Mouse (Mus musculus) embryonic facial prominence, embryonic 11.5 days (tissue): Measurements from ENCODE around the gene Rilpl1. TPM values are rescaled to one million over a fixed set of nuclear protein-coding genes. Genes with fewer than 3 reads are reported as not detected.
"Not testable (repeated sequence)": the region's sequence is repeated elsewhere in the genome, so short reads cannot be mapped to it uniquely, and the experiment has no call there.

Source experiments
- ATAC-seq: fragments of 200-750 bp; cut with Nextera tagmentation; replicated peaks from 2 replicates; pipeline ENCODE4 v1.8.0; 2017; ENCODE audit warnings: low read depth; ENCODE audit not compliant: insufficient number of reproducible peaks, low FRiP score, low TSS enrichment
- DNase-seq: peaks from one replicate; pipeline ENCODE4 v3.0.0-alpha.2; 2015; ENCODE audit warnings: low spot score
- H3K27ac ChIP-seq: fragments of 300-500 bp; sonication (generic); replicated peaks from 2 replicates; pipeline ENCODE4 v1.5.1; 2014; ENCODE audit warnings: mild to moderate bottlenecking, low read depth, low read length, control low read depth
- H3K27me3 ChIP-seq: fragments of 300-500 bp; sonication (generic); 2 replicates; pipeline ENCODE4 v1.6.1; 2014; ENCODE audit warnings: mild to moderate bottlenecking, low read length, moderate library complexity, mixed read lengths; ENCODE audit not compliant: control insufficient read depth, insufficient read depth
- H3K36me3 ChIP-seq: fragments of 300-500 bp; sonication (generic); replicated peaks from 2 replicates; pipeline ENCODE4 v1.6.1; 2014; ENCODE audit warnings: low read depth, mild to moderate bottlenecking, low read length, moderate library complexity, mixed read lengths; ENCODE audit not compliant: control insufficient read depth, insufficient read depth
- H3K4me1 ChIP-seq: fragments of 300-500 bp; sonication (generic); 2 replicates; pipeline ENCODE4 v1.6.1; 2014; ENCODE audit warnings: low read length, mixed read lengths; ENCODE audit not compliant: control insufficient read depth, insufficient read depth
- H3K4me2 ChIP-seq: fragments of 300-500 bp; sonication (generic); 2 replicates; pipeline ENCODE4 v1.6.1; 2014; ENCODE audit warnings: low read depth, mild to moderate bottlenecking, control low read depth, low read length, moderate library complexity
- H3K4me3 ChIP-seq: fragments of 300-500 bp; sonication (generic); 2 replicates; pipeline ENCODE4 v1.5.1; 2014; ENCODE audit warnings: low read depth, low read length, control low read depth
- H3K9ac ChIP-seq: fragments of 300-500 bp; sonication (generic); replicated peaks from 2 replicates; pipeline ENCODE4 v1.6.1; 2014; ENCODE audit warnings: mild to moderate bottlenecking, control low read depth, low read length
- H3K9me3 ChIP-seq: fragments of 300-500 bp; sonication (generic); replicated peaks from 2 replicates; pipeline ENCODE4 v1.6.1; 2016; ENCODE audit warnings: mild to moderate bottlenecking, low read length, inconsistent platforms, mixed read lengths; ENCODE audit not compliant: control insufficient read depth
- WGBS: fragments of 180-500 bp; shearing (Covaris S2); extraction: QIAGEN DNeasy Blood & Tissue Kit; methylation state at CpG from one replicate; pipeline ENCODE4 v1.1.7; 2014; 5-methylcytosine and 5-hydroxymethylcytosine counted together
- polyA plus RNA-seq: library from polyadenylated mRNA; unstranded; fragments of >200 nt; fragmentation: Nextera tagmentation; extraction: Ambion mirVana; gene quantifications from 2 replicates; pipeline ENCODE4 v1.2.1, GENCODE M21; 2014

Gene Rilpl1
- polyA plus RNA-seq, 1 experiment from 2014 or later = 26.2 TPM

DNA sequence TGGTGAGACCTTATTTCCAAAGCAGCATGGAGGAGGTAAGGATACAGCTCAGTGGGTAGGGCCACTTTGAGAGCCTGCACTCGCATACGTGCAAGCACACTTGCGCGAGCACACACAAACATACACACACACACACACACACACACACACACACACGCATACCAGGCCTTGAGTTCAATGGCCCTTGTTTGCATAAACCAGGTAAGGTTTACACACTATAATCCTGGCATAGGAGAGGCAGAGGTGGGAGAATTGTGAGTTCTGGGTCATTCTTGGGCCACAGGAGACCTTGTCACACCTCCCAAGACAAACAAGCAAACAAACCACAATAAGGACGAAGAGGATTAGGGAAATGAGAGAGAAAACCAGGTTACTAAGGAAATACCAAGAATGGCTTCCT lies 22.0 kb downstream of the Rilpl1 start:
- Histone ChIP-seq H3K27me3 (no peaks in the 10 kb centered on the region), H3K4me2 (no peak overlapping the region), H3K9me3 (no peaks in the 10 kb centered on the region), H3K4me1 (no peaks in the 10 kb centered on the region; the same call in 1 of the 2 replicates), H3K4me3 (no peak overlapping the region), H3K9ac (no peak overlapping the region), H3K27ac (no peak overlapping the region), H3K36me3 (peaks cover 12% of the 10 kb centered on the region)
- WGBS = 92% methylated on average over 6 of the region's 6 CpGs
- no peak for ATAC-seq
- DNase-seq = no peak

DNA sequence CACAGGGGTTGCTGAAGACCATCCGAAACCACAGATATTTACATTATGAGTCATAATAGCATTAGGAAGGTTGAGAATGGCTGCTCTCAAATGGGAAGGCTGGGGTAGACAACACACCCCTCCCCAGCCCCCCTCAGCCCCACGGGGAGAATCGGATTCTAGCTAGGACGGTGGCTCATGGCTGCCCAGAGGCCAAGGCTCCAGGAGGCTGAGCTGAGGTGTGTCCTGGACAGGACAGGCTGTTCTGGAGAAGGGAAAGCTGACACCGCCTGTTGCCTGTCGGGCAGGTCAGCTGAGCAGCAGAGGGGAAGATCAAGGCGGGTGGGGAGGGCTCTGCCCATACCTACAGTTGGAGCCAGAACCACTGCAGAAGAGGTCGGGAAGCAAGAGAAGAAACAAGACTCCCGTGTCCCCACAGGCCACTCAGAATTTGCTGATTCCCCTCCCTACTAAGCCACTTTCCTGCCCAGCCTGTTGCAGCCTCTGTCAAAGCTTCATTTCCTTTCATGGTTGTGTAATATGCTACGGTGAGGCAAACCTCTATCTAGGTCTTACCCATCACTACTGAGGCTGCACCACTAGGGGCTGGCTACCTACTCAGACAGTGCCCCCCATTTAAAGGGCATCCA lies 24.3 kb downstream of the Rilpl1 start:
- no peak overlapping the region for H3K4me2 ChIP-seq
- DNase-seq (peak; percentile 28), ATAC-seq (peak; percentile 67; the same call in 1 of the 2 replicates)
- no peaks in the 10 kb centered on the region for H3K27me3 ChIP-seq
- 61% methylated on average over 10 of the region's 10 CpGs for WGBS
- H3K4me1 ChIP-seq = no peaks in the 10 kb centered on the region; the same call in 1 of the 2 replicates
- peaks cover 3% of the 10 kb centered on the region for H3K36me3 ChIP-seq
- no peak overlapping the region for H3K27ac ChIP-seq
- H3K9me3 ChIP-seq = no peaks in the 10 kb centered on the region
- H3K9ac ChIP-seq = no peak overlapping the region
- H3K4me3 ChIP-seq = no peak overlapping the region

DNA sequence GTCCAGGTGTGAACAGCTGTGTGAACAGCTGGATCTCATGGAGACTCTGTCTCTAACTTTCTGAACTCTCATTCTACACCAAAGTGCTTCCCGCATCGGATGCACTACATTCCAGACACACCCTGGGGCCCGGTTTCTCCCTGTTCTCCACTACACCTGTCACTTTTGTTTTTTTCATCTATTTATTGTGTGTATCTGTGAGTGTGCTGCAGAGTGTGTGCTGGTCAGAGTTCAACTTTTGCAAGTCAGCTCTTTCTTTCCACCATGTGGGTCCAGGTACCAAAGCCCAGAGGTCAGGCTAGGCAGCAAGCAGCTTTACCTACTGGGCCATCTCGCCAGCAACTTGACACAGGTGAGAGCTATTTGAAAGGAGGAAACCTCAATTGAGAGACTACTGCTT lies 26.0 kb downstream of the Rilpl1 start:
- H3K9ac ChIP-seq = no peak overlapping the region
- H3K4me2 ChIP-seq = no peak overlapping the region
- H3K4me1 ChIP-seq = no peaks in the 10 kb centered on the region; the same call in 1 of the 2 replicates
- H3K27ac ChIP-seq = no peak overlapping the region
- H3K27me3 ChIP-seq = no peaks in the 10 kb centered on the region
- DNase-seq (no peak), ATAC-seq (no peak)
- no peaks in the 10 kb centered on the region for H3K9me3 ChIP-seq
- H3K4me3 ChIP-seq = no peak overlapping the region
- H3K36me3 ChIP-seq = peaks cover 3% of the 10 kb centered on the region
- WGBS = 91% methylated on average over 4 of the region's 4 CpGs

DNA sequence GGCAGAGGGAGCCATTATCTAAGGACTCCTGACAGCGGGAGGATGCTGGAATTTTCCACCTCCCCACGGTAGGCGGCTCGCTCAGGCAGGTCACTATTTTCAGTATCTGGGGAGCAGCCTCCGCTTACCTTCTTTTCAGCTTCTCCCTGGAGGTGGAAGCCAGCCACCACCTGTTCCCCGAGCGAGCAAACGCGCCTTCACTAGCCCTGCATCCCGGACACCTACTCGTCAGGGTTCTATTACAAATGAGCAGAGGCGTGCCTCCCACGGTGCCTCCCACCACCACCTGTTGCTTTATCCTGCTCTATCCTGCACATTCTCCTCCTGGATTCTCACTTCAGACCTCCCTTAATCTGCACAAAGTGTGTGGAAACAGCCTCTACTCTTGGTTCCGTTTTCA lies 27.4 kb downstream of the Rilpl1 start:
- ATAC-seq (no peak), DNase-seq (no peak)
- Histone ChIP-seq H3K9ac (no peak overlapping the region), H3K36me3 (peaks cover 5% of the 10 kb centered on the region; the same call in 1 of the 2 replicates), H3K27ac (no peak overlapping the region), H3K4me2 (no peak overlapping the region), H3K9me3 (no peaks in the 10 kb centered on the region), H3K4me1 (no peaks in the 10 kb centered on the region; the same call in 1 of the 2 replicates), H3K27me3 (no peaks in the 10 kb centered on the region), H3K4me3 (no peak overlapping the region)
- 65% methylated on average over 14 of the region's 14 CpGs for WGBS

DNA sequence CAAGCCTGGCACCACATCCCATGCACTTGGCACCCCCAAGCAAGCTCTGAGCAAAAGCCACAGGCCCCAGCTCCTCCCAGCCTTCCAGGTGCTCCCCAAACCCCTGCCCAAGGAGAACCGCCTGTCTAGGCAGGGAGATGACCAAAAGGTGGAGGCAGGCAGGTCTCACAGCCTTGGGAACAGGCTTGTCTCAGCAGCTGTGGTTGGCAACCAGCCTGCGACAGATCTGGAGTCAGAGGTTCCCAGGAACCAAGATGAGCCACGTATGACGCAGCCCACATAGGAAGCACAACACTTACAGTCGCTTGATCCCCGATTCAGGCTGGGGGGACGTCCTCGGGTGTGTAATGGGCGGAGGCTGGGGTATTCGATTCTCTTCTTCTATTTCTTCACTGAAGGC lies 29.6 kb downstream of the Rilpl1 start:
- ATAC-seq = no peak
- Histone ChIP-seq H3K27me3 (no peaks in the 10 kb centered on the region), H3K9ac (no peak overlapping the region), H3K27ac (no peak overlapping the region), H3K4me2 (no peak overlapping the region), H3K4me3 (no peak overlapping the region), H3K36me3 (peaks cover 2% of the 10 kb centered on the region), H3K9me3 (no peaks in the 10 kb centered on the region), H3K4me1 (no peaks in the 10 kb centered on the region)
- WGBS = 88% methylated on average over 10 of the region's 10 CpGs
- DNase-seq = no peak

DNA sequence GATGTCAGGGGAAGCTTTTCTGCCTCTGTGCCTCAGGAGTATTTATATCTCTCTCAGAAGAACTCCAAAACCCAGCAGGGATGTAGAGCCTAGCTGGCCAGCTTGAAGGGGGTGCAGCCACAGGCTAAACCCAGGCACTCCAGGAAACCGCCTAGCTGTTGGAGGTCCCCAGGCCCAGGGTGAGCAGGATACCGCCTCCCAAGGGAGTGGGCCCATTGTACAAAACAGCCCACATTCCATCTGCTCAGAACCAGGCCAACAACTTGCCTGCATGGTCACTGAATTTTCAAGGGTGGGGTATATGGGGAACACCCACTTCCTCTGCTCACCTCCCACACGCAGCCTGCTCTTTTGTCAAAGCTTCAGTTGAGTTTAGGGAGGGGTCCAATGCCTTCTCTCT lies 30.6 kb downstream of the Rilpl1 start:
- H3K36me3 ChIP-seq = peaks cover 2% of the 10 kb centered on the region
- no peaks in the 10 kb centered on the region for H3K4me1 ChIP-seq
- H3K4me3 ChIP-seq = no peak overlapping the region
- WGBS = 88% methylated on average over 3 of the region's 3 CpGs
- H3K4me2 ChIP-seq = no peak overlapping the region
- no peak overlapping the region for H3K27ac ChIP-seq
- H3K9ac ChIP-seq = no peak overlapping the region
- H3K27me3 ChIP-seq = no peaks in the 10 kb centered on the region
- ATAC-seq (no peak), DNase-seq (no peak)
- H3K9me3 ChIP-seq = no peaks in the 10 kb centered on the region

DNA sequence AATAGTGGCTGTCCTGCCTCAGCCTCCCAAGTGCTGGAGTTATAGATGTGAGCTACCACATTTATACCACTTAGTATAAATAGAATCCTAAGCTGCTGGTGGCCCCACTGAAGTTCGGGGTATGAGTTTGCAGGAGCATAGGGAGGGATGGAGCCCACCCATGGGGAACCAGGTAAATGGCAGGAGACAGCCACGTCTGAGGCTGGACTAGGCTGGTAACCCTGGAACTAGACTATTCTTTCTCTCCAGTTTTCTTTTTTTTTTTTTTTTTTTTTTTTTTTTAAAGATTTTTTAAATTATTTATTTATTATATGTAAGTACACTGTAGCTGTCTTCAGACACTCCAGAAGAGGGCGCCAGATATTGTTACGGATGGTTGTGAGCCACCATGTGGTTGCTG lies 31.2 kb downstream of the Rilpl1 start:
- H3K9ac ChIP-seq, DNase-seq, H3K4me2 ChIP-seq, H3K27ac ChIP-seq, H3K4me1 ChIP-seq, H3K27me3 ChIP-seq, H3K4me3 ChIP-seq, ATAC-seq, H3K36me3 ChIP-seq, H3K9me3 ChIP-seq: not testable (repeated sequence)
- WGBS = 84% methylated on average over 2 of the region's 4 CpGs

DNA sequence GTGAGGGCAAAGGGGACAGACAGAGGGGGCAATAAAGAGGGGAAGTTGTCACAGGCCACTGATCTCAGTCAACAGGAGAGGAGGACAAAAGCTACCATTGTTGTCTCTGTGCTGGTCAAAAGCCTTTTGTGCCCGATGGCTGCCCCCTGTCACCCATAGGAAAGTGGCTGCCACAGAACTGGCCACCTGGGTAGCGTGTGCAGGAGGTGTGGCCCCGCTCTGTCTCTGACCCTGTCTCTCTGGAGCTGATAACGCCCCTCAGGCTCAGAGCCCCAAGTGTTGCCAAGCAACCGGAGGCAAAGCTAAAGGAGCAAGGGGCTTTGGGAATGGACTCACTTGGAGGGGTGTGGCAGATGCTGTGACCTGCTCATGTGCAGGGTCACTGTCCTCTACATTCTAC lies 32.2 kb downstream of the Rilpl1 start:
- H3K4me1 ChIP-seq = no peaks in the 10 kb centered on the region
- no peak overlapping the region for H3K27ac ChIP-seq
- H3K4me2 ChIP-seq = no peak overlapping the region
- no peak for DNase-seq
- ATAC-seq = 0 out of 2 replicates have a peak, but pooled peaks have one; percentile 19
- 30% methylated on average over 5 of the region's 5 CpGs for WGBS
- H3K9me3 ChIP-seq = no peaks in the 10 kb centered on the region
- no peaks in the 10 kb centered on the region for H3K27me3 ChIP-seq
- no peak overlapping the region for H3K4me3 ChIP-seq
- H3K36me3 ChIP-seq = peaks cover 2% of the 10 kb centered on the region
- no peak overlapping the region for H3K9ac ChIP-seq
